Mouse (Mus musculus) gastrocnemius, adult 2 months (tissue): ENCODE results near the gene Mgll. TPM values are rescaled to one million over a fixed set of nuclear protein-coding genes. Genes with fewer than 3 reads are reported as not detected.
A peak's percentile ranks its signal among the peaks of the same experiment; 100 is the strongest.

ENCODE experiments used
- DNase-seq: peaks from one replicate; pipeline ENCODE4 v3.0.0; 2022
- H3K27ac ChIP-seq: fragments of 200-600 bp; 2 replicates; pipeline ENCODE4 v1.8.1; 2022; ENCODE audit warnings: mild to moderate bottlenecking
- H3K4me3 ChIP-seq: fragments of 200-600 bp; 2 replicates; pipeline ENCODE4 v1.8.1; 2022; ENCODE audit warnings: mild to moderate bottlenecking, moderate library complexity
- CTCF ChIP-seq: fragments of 200-600 bp; IDR thresholded peaks from 2 replicates; pipeline ENCODE4 v1.8.1; 2022; ENCODE audit warnings: antibody characterized with exemption, mild to moderate bottlenecking, moderate library complexity
- intact Hi-C: fragments of 180-260 bp; cut with DNase I; formaldehyde crosslinking; loops from one replicate; pipeline ENCODE4 v1.15.1; 2025
- total RNA-seq, 2 experiments: library from RNA; stranded (reverse); gene quantifications; 2 replicates each; pipeline ENCODE4 v1.2.3; 2021

Gene Mgll
- total RNA-seq, 2 experiments from 2014 or later, result 22.5 to 46.8 TPM

GRCm38 (mm10) chr6:88758568-88759522 lies 34.6 kb downstream of the Mgll start:
- TF ChIP-seq CTCF, result peak; percentile 12
- peak overlapping the region; percentile 89 for H3K27ac ChIP-seq
- intact Hi-C loops, result loop anchor here (2.0 kb wide), 1 partner anchor 34 kb away; the partner anchor contains the start of gene Mgll
- H3K4me3 ChIP-seq, result peak overlapping the region; percentile 55
- DNase-seq, result peak; percentile 69

GRCm38 (mm10) chr6:88759793-88760453 lies 35.7 kb downstream of the Mgll start:
- Histone ChIP-seq H3K27ac (peak overlapping the region; percentile 89), H3K4me3 (peak overlapping the region; percentile 55)
- DNase-seq, result peak; percentile 93
- TF ChIP-seq CTCF, result no peak
- intact Hi-C loops, result loop anchor here (2.0 kb wide), 1 partner anchor 35 kb away; the partner anchor contains the start of gene Mgll

GRCm38 (mm10) chr6:88760935-88761635 lies 36.9 kb downstream of the Mgll start:
- peak overlapping the region; percentile 89 for H3K27ac ChIP-seq
- peak; percentile 24 for TF ChIP-seq CTCF
- intact Hi-C loops, result no loop called here
- peak; percentile 48 for DNase-seq
- H3K4me3 ChIP-seq, result no peak overlapping the region

GRCm38 (mm10) chr6:88761684-88762439 lies 37.6 kb downstream of the Mgll start:
- no peak for TF ChIP-seq CTCF
- Histone ChIP-seq H3K27ac (peak overlapping the region; percentile 89), H3K4me3 (no peak overlapping the region)
- intact Hi-C loops, result no loop called here
- no peak for DNase-seq

- no peak for TF ChIP-seq CTCF
- Histone ChIP-seq H3K27ac (peak overlapping the region; percentile 74), H3K4me3 (no peak overlapping the region)
- no peak for DNase-seq
- intact Hi-C loops, result no loop called here
These were observed 38.4 kb downstream of the Mgll start for GRCm38 (mm10) chr6:88762440-88763196.

GRCm38 (mm10) chr6:88763518-88764077 lies 39.4 kb downstream of the Mgll start:
- peak; percentile 56 for DNase-seq
- H3K27ac ChIP-seq, result peak overlapping the region; percentile 74
- no peak for TF ChIP-seq CTCF
- intact Hi-C loops, result no loop called here
- H3K4me3 ChIP-seq, result no peak overlapping the region

GRCm38 (mm10) chr6:88764281-88764680 lies 40.1 kb downstream of the Mgll start:
- no peak for DNase-seq
- TF ChIP-seq CTCF, result no peak
- peak overlapping the region; percentile 74 for H3K27ac ChIP-seq
- H3K4me3 ChIP-seq, result no peak overlapping the region
- intact Hi-C loops, result no loop called here

GRCm38 (mm10) chr6:88767740-88768139 lies 43.5 kb downstream of the Mgll start:
- Histone ChIP-seq H3K4me3 (no peak overlapping the region), H3K27ac (peak overlapping the region; percentile 48; the same call in 1 of the 2 replicates)
- DNase-seq, result no peak
- intact Hi-C loops, result no loop called here
- TF ChIP-seq CTCF, result no peak

GRCm38 (mm10) chr6:88769723-88770122 lies 45.5 kb downstream of the Mgll start:
- TF ChIP-seq CTCF, result no peak
- no peak for DNase-seq
- Histone ChIP-seq H3K27ac (0 out of 2 replicates have a peak overlapping the region, but pooled peaks have one; percentile 1), H3K4me3 (no peak overlapping the region)
- intact Hi-C loops, result no loop called here

- no peak for DNase-seq
- TF ChIP-seq CTCF, result no peak
- Histone ChIP-seq H3K4me3 (no peak overlapping the region), H3K27ac (0 out of 2 replicates have a peak overlapping the region, but pooled peaks have one; percentile 10)
- intact Hi-C loops, result no loop called here
These were observed 46.2 kb downstream of the Mgll start for GRCm38 (mm10) chr6:88770300-88770904.

GRCm38 (mm10) chr6:88770981-88771380 lies 46.8 kb downstream of the Mgll start:
- DNase-seq, result no peak
- intact Hi-C loops, result no loop called here
- 0 out of 2 replicates have a peak overlapping the region, but pooled peaks have one; percentile 10 for H3K27ac ChIP-seq
- TF ChIP-seq CTCF, result no peak
- H3K4me3 ChIP-seq, result no peak overlapping the region
